ENCODE assay signal across 19 mouse cellular contexts in the genomic region with DNA sequence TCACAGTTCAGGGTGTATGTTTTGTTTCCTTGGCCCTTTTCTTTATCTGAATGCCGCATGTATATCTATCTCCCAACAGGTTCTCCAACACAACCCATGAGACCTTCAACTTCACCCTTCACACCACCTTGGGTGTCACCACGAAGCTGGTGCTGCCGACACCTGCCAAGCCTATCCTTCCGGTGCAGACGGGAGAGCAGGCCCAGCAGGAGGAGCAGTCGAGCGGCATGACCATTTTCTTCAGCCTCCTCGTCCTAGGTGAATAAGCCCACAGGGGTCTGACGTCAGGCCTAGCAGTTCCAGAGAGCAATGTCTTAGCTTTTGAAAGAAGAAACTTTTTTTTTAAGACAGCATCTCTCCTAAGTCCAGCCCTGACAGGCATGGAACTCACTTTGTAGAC. TPM values are rescaled to one million over a fixed set of nuclear protein-coding genes. Genes with fewer than 3 reads are reported as not detected.
DNase-seq lines count a peak whose midpoint lies in the region; ATAC-seq and TF ChIP-seq lines count a peak whose summit lies in the region.
"Had no signal": no experiment of that assay in that cellular context is flagged by ENCODE, and none has a peak within 500 bp of the region (broad histone marks: within the 10 kb centered on the region; RNA-seq: fewer than 3 reads in every experiment).

No protein-coding gene starts in this region.

- H3K9me3 ChIP-seq in forebrain, postnatal 0 days (ENCODE audit: low read length) = no peaks in the 10 kb centered on the region
- H3K9me3 ChIP-seq in forebrain, embryonic 10.5 days = 0 out of 2 replicates have a peak, but pooled peaks cover 4% of the 10 kb centered on the region
- H3K9me3 ChIP-seq in liver, embryonic 13.5 days (replicated peaks) = no peaks in the 10 kb centered on the region
- H3K9me3 ChIP-seq: embryonic facial prominence, embryonic 12.5 days had no signal

- H3K4me1 ChIP-seq in forebrain, postnatal 0 days (ENCODE audit: insufficient read depth) = peaks cover 10% of the 10 kb centered on the region; the same call in 1 of the 2 replicates
- peaks cover 30% of the 10 kb centered on the region for H3K4me1 ChIP-seq in forebrain, embryonic 10.5 days
- H3K4me1 ChIP-seq in liver, embryonic 13.5 days (replicated peaks) = peaks cover 81% of the 10 kb centered on the region

- TF ChIP-seq CTCF in forebrain, postnatal 0 days (IDR thresholded peaks at IDR 0.05; ENCODE audit: low read depth) = 0 out of 2 replicates have a peak, but pooled peaks have one; percentile 12

- H3K36me3 ChIP-seq in forebrain, postnatal 0 days (ENCODE audit: insufficient read depth) = peaks cover 29% of the 10 kb centered on the region
- H3K36me3 ChIP-seq in forebrain, embryonic 10.5 days (replicated peaks) = peaks cover 54% of the 10 kb centered on the region
- H3K36me3 ChIP-seq in liver, embryonic 13.5 days = peaks cover 55% of the 10 kb centered on the region

- H3K27me3 ChIP-seq in forebrain, postnatal 0 days (ENCODE audit: insufficient read depth, low read length) = no peaks in the 10 kb centered on the region
- no peaks in the 10 kb centered on the region for H3K27me3 ChIP-seq in forebrain, embryonic 10.5 days (ENCODE audit: poor library complexity, severe bottlenecking)
- no peaks in the 10 kb centered on the region for H3K27me3 ChIP-seq in liver, embryonic 13.5 days
- H3K27me3 ChIP-seq: CH12.LX; embryonic facial prominence, embryonic 12.5 days; limb, embryonic 13.5 days had no signal

- no peak overlapping the region for H3K4me3 ChIP-seq in forebrain, postnatal 0 days (ENCODE audit: low read depth, low read length)
- no peak overlapping the region for H3K4me3 ChIP-seq in forebrain, embryonic 10.5 days
- no peak overlapping the region for H3K4me3 ChIP-seq in liver, embryonic 13.5 days (replicated peaks)
- H3K4me3 ChIP-seq: embryonic facial prominence, embryonic 12.5 days; hindbrain, embryonic 10.5 days; limb, embryonic 13.5 days; midbrain, embryonic 10.5 days had no signal

- WGBS in forebrain, postnatal 0 days = 82% methylated on average over 9 of the region's 9 CpGs
- WGBS in forebrain, embryonic 10.5 days = 90% methylated on average over 9 of the region's 9 CpGs
- WGBS in liver, embryonic 13.5 days (ENCODE audit: insufficient replicate concordance) = 64% methylated on average over 9 of the region's 9 CpGs

- H3K4me2 ChIP-seq in forebrain, postnatal 0 days (ENCODE audit: low read depth) = no peak overlapping the region
- peak overlapping the region; percentile 73 for H3K4me2 ChIP-seq in liver, embryonic 13.5 days
- H3K4me2 ChIP-seq: embryonic facial prominence, embryonic 12.5 days; limb, embryonic 13.5 days had no signal

- DNase-seq in forebrain, postnatal 0 days = no peak
- no peak for DNase-seq in forebrain, embryonic 10.5 days (ENCODE audit: extremely low spot score, low spot score)
- DNase-seq in thymus, postnatal 4 days = peak; percentile 37
- no peak for DNase-seq in thymus, postnatal 14 days
- no peak for DNase-seq in liver, embryonic 13.5 days
- DNase-seq in retina, postnatal 1 day = no peak
- no peak for DNase-seq in ovary, postnatal 14 days (ENCODE audit: low spot score)
- DNase-seq in gastrocnemius, adult 18-20 months (ENCODE audit: low spot score) = no peak
- DNase-seq: adrenal gland, adult 8-10 months; gastrocnemius, postnatal 10 days; heart, adult 18-20 months; kidney, postnatal 25 days; layer of hippocampus, adult 9-11 months; right cerebral cortex, postnatal 4 days had no signal

- ATAC-seq in forebrain, postnatal 0 days = no peak
- ATAC-seq in liver, embryonic 13.5 days (ENCODE audit: low read depth) = no peak

- H3K9ac ChIP-seq in forebrain, postnatal 0 days = no peak overlapping the region
- peak overlapping the region; percentile 97 for H3K9ac ChIP-seq in liver, embryonic 13.5 days
- H3K9ac ChIP-seq: embryonic facial prominence, embryonic 12.5 days; limb, embryonic 13.5 days had no signal

- H3K27ac ChIP-seq in forebrain, postnatal 0 days (ENCODE audit: low read depth, low read length) = no peak overlapping the region
- H3K27ac ChIP-seq in forebrain, embryonic 10.5 days = no peak overlapping the region
- peak overlapping the region; percentile 98 for H3K27ac ChIP-seq in liver, embryonic 13.5 days
- H3K27ac ChIP-seq: embryonic facial prominence, embryonic 12.5 days; limb, embryonic 13.5 days; midbrain, embryonic 10.5 days had no signal

RNA-seq across cellular contexts. Expression of a gene that starts 2.5 kb away (rescaled TPM):
- total RNA-seq in forebrain, postnatal 0 days (2014; rRNA removed) = 23.5 and 38.4 TPM in 2 replicates
- 10.9 and 18.0 TPM in 2 replicates for polyA plus RNA-seq in forebrain, postnatal 0 days (2015; fragmentation: Nextera tagmentation; extraction: Ambion mirVana)
- polyA plus RNA-seq in forebrain, embryonic 10.5 days (2016; fragmentation: Nextera tagmentation; extraction: Ambion mirVana) = 24.0 and 24.4 TPM in 2 replicates
- 12.0 and 13.4 TPM in 2 replicates for polyA plus RNA-seq in liver, embryonic 13.5 days (2015; fragmentation: Nextera tagmentation; extraction: Ambion mirVana)
- total RNA-seq in gastrocnemius, adult 18-20 months (2021) = 10 to 100 TPM; 24.5 to 26.0 TPM
